ENCODE assay signal across 10 mouse cellular contexts in genomic region chr5:102998524-102998923, GRCm38 (mm10).
"Had no signal": no experiment of that assay in that cellular context is flagged by ENCODE, and none has a peak within 500 bp of the region (broad histone marks: within the 10 kb centered on the region; RNA-seq: fewer than 3 reads in every experiment).

No protein-coding gene starts in this region.

- DNase-seq: liver, postnatal 0 days; lung, adult 2 months; lung, postnatal 14 days; lung, postnatal 36 days; right cerebral cortex, postnatal 14 days; thymus, postnatal 14 days; thymus, postnatal 36 days had no signal

- ATAC-seq: liver, postnatal 0 days; lung, postnatal 0 days; midbrain, embryonic 13.5 days; midbrain, embryonic 15.5 days had no signal
